Mouse (Mus musculus) testis, adult 2 months (tissue): ENCODE data around the gene Per2.

Experiments
- CTCF ChIP-seq: fragments of 200-500 bp; IDR thresholded peaks from 2 replicates; pipeline ENCODE4 v1.5.1; 2012; ENCODE audit warnings: low read depth, mild to moderate bottlenecking, inconsistent platforms, low read length, moderate library complexity; ENCODE audit not compliant: control insufficient read depth, insufficient read depth, insufficient replicate concordance
- POLR2A ChIP-seq: fragments of 200-500 bp; IDR thresholded peaks from 2 replicates; pipeline ENCODE4 v1.6.1; 2012; ENCODE audit warnings: low read depth, mild to moderate bottlenecking, inconsistent platforms, low read length, moderate library complexity; ENCODE audit not compliant: control insufficient read depth

GRCm38 (mm10) chr1:91469888-91470419, 10.8 kb upstream of the Per2 start:
- TF ChIP-seq CTCF (no peak), POLR2A (no peak)
